8 mouse cellular contexts compared by ENCODE assay signal in the genomic region with DNA sequence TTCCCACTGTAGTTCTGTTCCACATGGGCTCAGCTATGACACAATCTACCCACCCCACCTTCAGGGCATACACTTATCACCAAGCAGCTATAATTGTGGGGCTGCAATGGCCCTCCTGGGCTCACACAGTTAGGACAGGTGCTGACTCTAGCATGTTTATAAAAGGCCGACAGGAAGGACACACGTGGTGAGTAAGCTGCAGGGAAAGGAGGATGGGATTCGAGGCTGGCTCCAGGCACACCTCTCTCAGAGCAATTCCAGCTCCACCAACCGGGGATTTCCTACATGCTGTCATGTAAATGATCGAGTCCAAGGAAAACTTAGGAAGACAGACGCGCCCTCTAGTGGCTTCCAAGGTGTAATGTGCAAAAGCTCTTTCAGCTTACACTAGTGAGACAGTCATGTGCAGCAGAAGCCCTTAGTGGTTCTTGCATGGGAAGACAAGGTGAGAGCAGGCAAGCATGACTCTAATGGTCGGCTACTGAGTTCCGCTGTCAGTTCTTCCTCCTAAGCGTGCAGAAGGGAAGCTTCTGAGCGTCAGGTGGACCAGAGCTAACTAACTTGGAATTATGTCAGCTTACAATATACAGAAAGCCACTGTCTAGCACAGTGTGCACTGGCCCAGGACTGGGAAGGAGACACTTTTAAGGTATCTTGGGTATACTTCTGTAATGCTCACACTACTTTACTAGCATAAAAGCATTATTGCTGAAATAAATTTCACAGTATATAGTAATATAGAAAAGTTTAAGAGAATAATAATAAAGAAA. TPM values are rescaled to one million over a fixed set of nuclear protein-coding genes. Genes with fewer than 3 reads are reported as not detected.
A peak's percentile ranks its signal among the peaks of the same experiment; 100 is the strongest.
DNase-seq lines count a peak whose midpoint lies in the region; ATAC-seq and TF ChIP-seq lines count a peak whose summit lies in the region.

No protein-coding gene starts in this region.

- no peaks in the 10 kb centered on the region for H3K4me1 ChIP-seq in embryonic facial prominence, embryonic 15.5 days
- no peaks in the 10 kb centered on the region for H3K4me1 ChIP-seq in kidney, embryonic 14.5 days (ENCODE audit: control insufficient read depth, insufficient read depth, low read length)
- H3K4me1 ChIP-seq in liver, adult 2 months (ENCODE audit: control insufficient read depth, insufficient read depth, low read length), result no peaks in the 10 kb centered on the region

- TF ChIP-seq CTCF in liver, adult 2 months (IDR thresholded peaks at IDR 0.05; ENCODE audit: low read depth, low read length), result no peak; the same call in 1 of the 2 replicates

- no peak overlapping the region for H3K27ac ChIP-seq in embryonic facial prominence, embryonic 15.5 days (replicated peaks)
- no peak overlapping the region for H3K27ac ChIP-seq in kidney, embryonic 14.5 days (ENCODE audit: low read depth, low read length)
- no peak overlapping the region for H3K27ac ChIP-seq in liver, adult 2 months (replicated peaks; ENCODE audit: insufficient read depth, low read depth, low read length)

- H3K36me3 ChIP-seq in embryonic facial prominence, embryonic 15.5 days, result peaks cover 36% of the 10 kb centered on the region
- H3K36me3 ChIP-seq in kidney, embryonic 14.5 days (ENCODE audit: control insufficient read depth, insufficient read depth, low read length), result peaks cover 40% of the 10 kb centered on the region
- H3K36me3 ChIP-seq in liver, adult 2 months (ENCODE audit: control insufficient read depth, insufficient read depth, low read length), result peaks cover 18% of the 10 kb centered on the region

- no peaks in the 10 kb centered on the region for H3K9me3 ChIP-seq in embryonic facial prominence, embryonic 15.5 days (replicated peaks)
- no peaks in the 10 kb centered on the region for H3K9me3 ChIP-seq in kidney, embryonic 14.5 days (ENCODE audit: control insufficient read depth, low read length)

- H3K79me2 ChIP-seq in liver, adult 2 months (ENCODE audit: control insufficient read depth, insufficient read depth, low read length), result no peaks in the 10 kb centered on the region

- H3K4me2 ChIP-seq in embryonic facial prominence, embryonic 15.5 days (replicated peaks), result no peak overlapping the region
- no peak overlapping the region for H3K4me2 ChIP-seq in kidney, embryonic 14.5 days (replicated peaks; ENCODE audit: low read depth, low read length)

- 28% methylated on average over 11 of the region's 11 CpGs for WGBS in embryonic facial prominence, embryonic 15.5 days
- WGBS in kidney, embryonic 14.5 days, result 34% methylated on average over 11 of the region's 11 CpGs
- WGBS in liver, adult 2 months, result 33% methylated on average over 11 of the region's 11 CpGs

- peak; percentile 69 for ATAC-seq in embryonic facial prominence, embryonic 15.5 days (ENCODE audit: insufficient number of reproducible peaks, low FRiP score, low TSS enrichment, low read depth)
- peak; percentile 69 for ATAC-seq in kidney, embryonic 14.5 days (ENCODE audit: low FRiP score, low TSS enrichment)

- H3K9ac ChIP-seq in embryonic facial prominence, embryonic 15.5 days, result no peak overlapping the region
- H3K9ac ChIP-seq in kidney, embryonic 14.5 days (ENCODE audit: low read depth, low read length), result no peak overlapping the region
- H3K9ac ChIP-seq in liver, adult 2 months (ENCODE audit: low read depth, low read length), result no peak overlapping the region

- no peak overlapping the region for H3K4me3 ChIP-seq in embryonic facial prominence, embryonic 15.5 days (replicated peaks)
- no peak overlapping the region for H3K4me3 ChIP-seq in kidney, embryonic 14.5 days (ENCODE audit: low read length)
- no peak overlapping the region for H3K4me3 ChIP-seq in liver, adult 2 months (ENCODE audit: insufficient read depth, low read depth, low read length)

- peak; percentile 27 for DNase-seq in 416B (ENCODE audit: low read depth)
- DNase-seq in adrenal gland, postnatal 4 days (ENCODE audit: low spot score in 2 of 2), result peak; percentile 18 to 40
- peak; percentile 65 to 74 for DNase-seq in heart, adult 9 months (ENCODE audit: low spot score in 2 of 2)
- DNase-seq in liver, adult 2 months (ENCODE audit: extremely low read depth, low read depth, low spot score), result peak; percentile 67
- peak; percentile 52 for DNase-seq in neural tube, embryonic 10.5 days (ENCODE audit: extremely low spot score, low spot score)
- DNase-seq in testis, postnatal 14 days (ENCODE audit: low spot score), result peak; percentile 21

- TF ChIP-seq POLR2A in liver, adult 2 months (IDR thresholded peaks at IDR 0.05; ENCODE audit: extremely low read depth, insufficient read depth, low read length), result no peak

- no peaks in the 10 kb centered on the region for H3K27me3 ChIP-seq in embryonic facial prominence, embryonic 15.5 days
- H3K27me3 ChIP-seq in kidney, embryonic 14.5 days (ENCODE audit: control insufficient read depth, insufficient read depth, low read length), result no peaks in the 10 kb centered on the region
- no peaks in the 10 kb centered on the region for H3K27me3 ChIP-seq in liver, adult 2 months (ENCODE audit: control insufficient read depth, insufficient read depth, low read length)

RNA-seq across cellular contexts. Expression of a gene that starts 14.0 kb away (rescaled TPM):
- 10 to 100 TPM; 23.3 to 25.4 TPM for total RNA-seq in adrenal gland, postnatal 4 days (2021)
- polyA plus RNA-seq in embryonic facial prominence, embryonic 15.5 days (2015; fragmentation: Nextera tagmentation; extraction: Ambion mirVana), result 22.5 and 23.5 TPM in 2 replicates
- polyA plus RNA-seq in kidney, embryonic 14.5 days (2014; fragmentation: Nextera tagmentation; extraction: Ambion mirVana), result 17.3 and 23.9 TPM in 2 replicates
- total RNA-seq in liver, adult 2 months (2014; rRNA removed), result 2.9 and 3.9 TPM in 2 replicates
- 1.9 and 2.9 TPM in 2 replicates for polyA plus RNA-seq in liver, adult 2 months (2012; rRNA removed)
